Mouse (Mus musculus): Measurements from ENCODE around the gene Slc16a12.
"Not testable (repeated sequence)": the region's sequence is repeated elsewhere in the genome, so short reads cannot be mapped to it uniquely, and the experiment has no call there.

Gene Slc16a12

GRCm38 (mm10) chr19:34662740-34663139, 84.3 kb downstream of the Slc16a12 start:
- DNase-seq: no peak

DNA sequence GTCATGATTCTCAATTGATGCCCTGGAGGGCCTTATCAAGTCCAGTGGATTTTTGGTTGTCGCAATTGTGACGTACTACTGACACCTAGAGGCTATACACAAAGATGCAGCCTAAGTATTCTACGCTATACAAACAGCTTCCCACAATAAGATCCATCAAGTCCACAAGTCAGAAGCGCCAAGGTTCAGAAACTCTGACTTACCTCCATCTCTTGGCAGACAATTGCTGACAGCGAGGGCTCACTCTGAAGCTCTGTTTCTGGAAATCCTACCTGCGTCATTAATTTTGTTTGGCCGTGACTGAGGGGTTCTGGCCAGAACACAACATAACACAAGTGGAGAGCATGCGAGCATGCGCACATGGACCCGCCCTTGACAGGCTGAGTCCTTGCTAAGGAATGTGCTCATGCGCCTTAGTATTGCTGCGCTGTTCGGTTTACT, 85.0 kb downstream of the Slc16a12 start:
- peak; percentile 65 to 69 for DNase-seq

- DNase-seq: no peak
Observed at GRCm38 (mm10) chr19:34656511-34657298, 90.4 kb downstream of the Slc16a12 start.

DNA sequence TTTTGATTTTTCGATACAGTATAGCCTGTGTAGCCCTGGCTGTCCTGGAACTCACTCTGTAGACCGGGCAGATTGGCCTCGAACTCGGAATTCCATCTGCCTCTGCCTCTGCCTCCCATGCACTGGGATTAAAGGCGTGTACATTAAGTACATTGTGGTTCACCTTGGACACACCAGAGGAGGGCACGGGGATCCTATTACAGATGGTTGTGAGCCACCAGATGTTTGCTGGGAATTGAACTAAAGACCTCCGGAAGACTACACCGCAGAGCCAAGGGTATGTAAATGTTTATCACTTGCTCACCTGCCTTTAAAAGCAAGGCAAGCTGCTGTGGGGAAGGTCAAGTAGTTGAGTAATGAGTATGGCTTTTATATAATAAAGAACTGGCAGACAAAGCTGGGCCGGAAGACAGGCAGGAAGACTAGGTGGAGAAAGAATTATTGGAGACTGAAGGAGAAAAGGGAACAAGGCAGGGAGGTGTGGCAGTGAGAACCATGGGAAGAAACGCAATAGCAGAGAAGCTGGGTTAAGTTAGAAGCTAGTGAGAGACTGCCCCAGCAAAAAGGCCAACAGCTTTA, 91.8 kb downstream of the Slc16a12 start:
- DNase-seq: no peak

DNA sequence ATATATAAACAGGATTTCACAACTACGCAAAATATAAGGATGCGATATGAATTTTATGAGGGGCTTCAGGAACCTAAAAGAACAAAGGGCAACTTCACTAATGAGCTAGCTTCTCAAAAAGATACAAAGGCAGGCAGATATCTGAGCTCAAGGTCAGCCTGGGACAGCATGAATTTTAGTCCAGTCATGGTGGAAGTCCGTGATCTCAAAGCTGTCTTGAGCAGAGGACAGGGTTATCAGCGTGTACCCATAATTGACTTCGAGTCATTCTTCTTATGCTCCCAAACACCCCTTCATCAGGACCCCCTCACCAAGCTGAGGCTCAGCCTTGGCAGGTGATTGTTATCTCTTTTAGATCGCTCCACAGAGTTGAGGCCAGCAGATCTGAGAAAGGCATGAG, 96.1 kb downstream of the Slc16a12 start:
- no peak for DNase-seq

- DNase-seq: no peak
Observed at GRCm38 (mm10) chr19:34650276-34650675, 96.8 kb downstream of the Slc16a12 start.

DNA sequence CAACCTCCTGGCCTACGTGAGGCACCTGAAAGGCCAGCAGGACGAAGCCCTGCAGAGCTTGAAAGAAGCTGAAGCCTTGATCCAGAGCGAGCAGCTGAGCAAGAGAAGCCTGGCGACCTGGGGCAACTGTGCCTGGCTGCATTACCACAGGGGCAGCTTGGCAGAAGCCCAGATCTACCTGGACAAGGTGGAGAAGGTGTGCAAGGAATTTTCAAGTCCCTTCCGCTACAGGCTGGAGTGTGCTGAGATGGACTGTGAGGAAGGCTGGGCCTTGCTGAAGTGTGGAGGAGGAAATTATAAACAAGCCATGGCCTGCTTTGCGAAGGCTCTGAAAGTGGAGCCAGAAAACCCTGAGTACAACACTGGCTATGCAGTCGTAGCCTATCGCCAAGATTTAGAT, 99.5 kb downstream of the Slc16a12 start:
- not testable (repeated sequence) for DNase-seq

DNA sequence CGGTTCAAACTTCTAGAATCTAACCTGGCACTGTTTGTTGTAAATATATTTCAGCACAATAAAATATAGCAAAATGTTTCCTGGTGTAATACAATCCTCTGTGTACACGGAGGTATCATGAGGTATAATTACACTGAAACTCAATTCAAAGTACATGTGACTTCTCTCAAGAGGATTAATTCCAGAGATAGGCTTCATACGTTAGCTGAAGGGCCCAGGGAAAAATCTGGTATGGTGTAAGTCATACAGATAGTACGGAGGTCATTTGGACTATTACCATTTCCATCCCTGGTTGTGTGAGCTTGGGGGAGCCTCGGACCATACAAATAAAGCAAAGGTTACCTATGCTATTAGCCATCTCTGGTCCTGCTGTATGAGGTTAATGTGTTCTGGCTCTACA, 104.5 kb downstream of the Slc16a12 start:
- DNase-seq: no peak

DNA sequence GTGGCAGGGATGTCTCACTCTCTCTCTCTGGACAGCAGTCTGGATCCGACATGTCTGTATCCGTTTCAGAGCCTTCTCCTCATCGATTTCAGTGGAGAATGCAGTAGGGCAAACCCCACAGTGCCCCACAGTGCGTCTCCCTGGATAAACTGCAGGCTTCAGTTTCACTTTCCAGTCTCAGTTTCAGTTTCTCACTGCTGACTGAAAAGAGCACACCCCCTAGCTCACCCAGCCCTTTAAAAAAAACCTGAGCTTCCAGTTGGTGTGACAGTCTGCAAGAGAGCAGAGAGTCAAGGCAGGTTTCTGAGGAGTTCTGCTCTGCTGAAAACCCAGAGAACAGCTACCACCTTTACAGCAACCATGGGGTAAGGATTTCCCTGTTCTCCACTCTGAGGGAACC, 106.5 kb downstream of the Slc16a12 start, which contains the start of the genes Ifit1bl2 and Ifit1:
TSS of gene Ifit1bl2 (minus strand) at position 121 of the 400 bp plus-strand sequence.
TSS of gene Ifit1 (plus strand) at position 249 of the 400 bp plus-strand sequence.
- DNase-seq: peak in 1 of 2 experiments; percentile 25

DNA sequence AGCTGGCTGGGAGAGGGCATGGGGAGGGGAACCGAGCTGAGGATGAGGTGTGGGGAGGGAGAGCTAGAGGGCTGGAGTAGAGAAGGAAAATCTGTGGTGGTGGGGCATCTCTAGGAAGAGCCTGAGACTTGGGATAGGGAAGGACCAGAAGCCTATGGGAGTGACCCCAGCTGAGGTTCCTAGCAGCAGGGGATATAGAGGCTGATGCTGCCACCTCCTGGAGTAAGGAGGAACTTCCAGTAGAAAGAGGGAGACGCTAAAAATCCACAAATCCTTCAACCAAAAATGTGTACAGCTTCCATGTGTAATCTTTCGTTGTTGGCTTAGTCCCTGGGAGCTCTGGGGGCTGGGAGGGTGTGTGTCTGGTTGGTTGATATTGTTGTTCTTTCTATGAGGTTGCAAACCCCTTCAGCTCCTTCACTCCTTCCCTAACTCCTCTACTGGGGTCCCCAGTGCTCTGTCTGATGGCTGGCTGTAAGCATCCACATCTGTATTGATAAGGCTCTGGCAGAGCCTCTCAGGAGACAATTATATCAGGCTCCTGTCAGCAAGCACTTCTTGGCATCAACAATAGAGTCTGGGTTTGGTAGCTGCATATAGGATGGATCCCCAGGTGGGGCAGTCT, 110.0 kb downstream of the Slc16a12 start:
- DNase-seq: peak; percentile 52 to 75

GRCm38 (mm10) chr19:34633484-34633883, 113.6 kb downstream of the Slc16a12 start:
- DNase-seq: no peak

DNA sequence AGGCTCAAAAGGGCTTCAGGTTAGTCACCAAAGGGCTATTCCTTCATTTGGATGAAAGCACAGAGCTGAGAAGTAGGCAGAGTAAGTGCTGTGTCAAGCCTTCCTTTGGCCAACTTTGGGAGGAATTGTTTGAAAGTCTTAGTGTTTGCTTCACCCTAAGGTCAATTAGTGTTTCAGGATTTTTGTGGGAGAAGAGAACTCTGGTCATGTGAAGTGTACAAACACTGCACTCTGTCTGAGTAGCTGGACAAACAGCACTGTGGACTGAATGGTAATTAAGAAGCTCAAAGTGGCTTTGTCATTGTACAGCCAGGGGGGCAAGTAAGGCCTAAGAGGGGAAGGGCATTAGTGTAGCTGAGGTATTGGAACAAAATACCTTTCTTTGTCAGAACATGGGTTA, 115.6 kb downstream of the Slc16a12 start:
- DNase-seq: no peak

- no peak for DNase-seq
Observed at GRCm38 (mm10) chr19:34627496-34627895, 119.6 kb downstream of the Slc16a12 start.

GRCm38 (mm10) chr19:34624663-34625062, 122.4 kb downstream of the Slc16a12 start:
- no peak for DNase-seq

GRCm38 (mm10) chr19:34623781-34624180, 123.3 kb downstream of the Slc16a12 start:
- DNase-seq: no peak

GRCm38 (mm10) chr19:34620871-34621270, 126.2 kb downstream of the Slc16a12 start:
- DNase-seq: no peak
